In the genomic region with DNA sequence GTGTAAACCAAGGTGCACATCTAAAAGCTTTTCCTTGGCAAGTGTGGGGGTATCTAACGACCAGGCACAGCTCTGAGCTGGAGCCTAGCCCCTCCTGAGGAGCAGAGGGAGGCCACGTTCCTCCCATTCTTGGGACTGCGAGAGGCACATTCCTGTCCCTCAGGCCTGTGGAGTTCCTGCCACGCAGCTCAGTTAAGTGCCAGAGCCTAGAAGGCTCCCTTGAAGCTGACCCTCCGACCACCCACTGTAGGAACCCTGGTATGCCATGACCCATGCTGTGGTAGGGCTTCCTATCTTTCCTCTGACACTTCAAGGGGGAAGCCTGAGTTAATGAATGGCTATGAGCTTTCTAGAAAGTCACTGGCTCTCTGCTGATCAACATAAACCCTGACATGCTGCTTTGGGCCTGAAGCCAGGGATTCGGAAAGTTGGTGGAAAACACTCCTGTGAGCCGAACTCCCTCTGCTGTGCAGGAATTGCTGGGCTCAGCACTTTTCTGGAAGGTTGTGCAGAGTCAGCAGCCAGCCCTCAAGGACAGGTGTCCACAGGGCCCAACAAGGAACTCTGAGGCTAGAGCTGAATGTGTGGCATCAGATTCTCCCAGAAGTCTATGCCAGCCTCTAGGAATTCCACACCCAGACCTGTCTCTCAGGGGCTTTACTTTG, we compare ENCODE assay signal across 9 mouse cellular contexts. TPM values are rescaled to one million over a fixed set of nuclear protein-coding genes. Genes with fewer than 3 reads are reported as not detected.
DNase-seq lines count a peak whose midpoint lies in the region; ATAC-seq and TF ChIP-seq lines count a peak whose summit lies in the region.
"Had no signal": no experiment of that assay in that cellular context is flagged by ENCODE, and none has a peak within 500 bp of the region (broad histone marks: within the 10 kb centered on the region; RNA-seq: fewer than 3 reads in every experiment).

No protein-coding gene starts in this region.

- H3K27ac ChIP-seq in forebrain, embryonic 15.5 days (replicated peaks): peak overlapping the region; percentile 11; the same call in 1 of the 2 replicates
- no peak overlapping the region for H3K27ac ChIP-seq in forebrain, embryonic 16.5 days (ENCODE audit: low read length)
- no peak overlapping the region for H3K27ac ChIP-seq in midbrain, postnatal 0 days (ENCODE audit: low read depth, low read length)
- no peak overlapping the region for H3K27ac ChIP-seq in midbrain, embryonic 13.5 days
- H3K27ac ChIP-seq in kidney, embryonic 15.5 days: peak overlapping the region; percentile 90
- H3K27ac ChIP-seq in stomach, embryonic 14.5 days (ENCODE audit: low read length): peak overlapping the region; percentile 71; the same call in 1 of the 2 replicates

- no peak overlapping the region for H3K9ac ChIP-seq in forebrain, embryonic 15.5 days (replicated peaks)
- no peak overlapping the region for H3K9ac ChIP-seq in forebrain, embryonic 16.5 days (replicated peaks; ENCODE audit: low read depth, low read length)
- H3K9ac ChIP-seq in midbrain, postnatal 0 days (replicated peaks; ENCODE audit: low read length, poor library complexity, severe bottlenecking): no peak overlapping the region
- H3K9ac ChIP-seq in midbrain, embryonic 13.5 days (replicated peaks): no peak overlapping the region
- no peak overlapping the region for H3K9ac ChIP-seq in kidney, embryonic 15.5 days
- H3K9ac ChIP-seq in stomach, embryonic 14.5 days (replicated peaks; ENCODE audit: low read depth, low read length): no peak overlapping the region

- no peak overlapping the region for H3K4me2 ChIP-seq in forebrain, embryonic 15.5 days (replicated peaks)
- H3K4me2 ChIP-seq in forebrain, embryonic 16.5 days (ENCODE audit: low read length): no peak overlapping the region
- no peak overlapping the region for H3K4me2 ChIP-seq in midbrain, postnatal 0 days (ENCODE audit: low read depth, low read length, poor library complexity, severe bottlenecking)
- H3K4me2 ChIP-seq in midbrain, embryonic 13.5 days (replicated peaks): no peak overlapping the region
- H3K4me2 ChIP-seq in kidney, embryonic 15.5 days: no peak overlapping the region
- H3K4me2 ChIP-seq in stomach, embryonic 14.5 days (replicated peaks; ENCODE audit: low read depth, low read length): 0 out of 2 replicates have a peak overlapping the region, but pooled peaks have one; percentile 3

- TF ChIP-seq CTCF in midbrain, postnatal 0 days (IDR thresholded peaks at IDR 0.05): no peak

- WGBS in forebrain, embryonic 15.5 days: 62% methylated on average over 7 of the region's 7 CpGs
- WGBS in forebrain, embryonic 16.5 days: 68% methylated on average over 7 of the region's 7 CpGs
- 71% methylated on average over 7 of the region's 7 CpGs for WGBS in midbrain, postnatal 0 days
- 67% methylated on average over 7 of the region's 7 CpGs for WGBS in midbrain, embryonic 13.5 days
- 26% methylated on average over 7 of the region's 7 CpGs for WGBS in kidney, embryonic 15.5 days
- 27% methylated on average over 7 of the region's 7 CpGs for WGBS in stomach, embryonic 14.5 days

- H3K27me3 ChIP-seq in forebrain, embryonic 15.5 days: no peaks in the 10 kb centered on the region
- no peaks in the 10 kb centered on the region for H3K27me3 ChIP-seq in forebrain, embryonic 16.5 days (replicated peaks; ENCODE audit: control insufficient read depth, insufficient read depth, low read length)
- no peaks in the 10 kb centered on the region for H3K27me3 ChIP-seq in midbrain, postnatal 0 days (ENCODE audit: insufficient read depth, low read length)
- no peaks in the 10 kb centered on the region for H3K27me3 ChIP-seq in midbrain, embryonic 13.5 days
- no peaks in the 10 kb centered on the region for H3K27me3 ChIP-seq in kidney, embryonic 15.5 days
- H3K27me3 ChIP-seq in stomach, embryonic 14.5 days (ENCODE audit: control insufficient read depth, insufficient read depth, low read length): no peaks in the 10 kb centered on the region

- DNase-seq in midbrain, postnatal 0 days (ENCODE audit: low spot score): peak; percentile 49
- no peak for DNase-seq in right cerebral cortex, postnatal 14 days
- DNase-seq: thymus, postnatal 14 days had no signal

- no peak for ATAC-seq in forebrain, embryonic 15.5 days (replicated peaks)
- ATAC-seq in forebrain, embryonic 16.5 days: no peak
- no peak for ATAC-seq in midbrain, postnatal 0 days (ENCODE audit: low FRiP score)
- ATAC-seq in midbrain, embryonic 13.5 days: no peak
- peak; percentile 62 for ATAC-seq in kidney, embryonic 15.5 days (replicated peaks; ENCODE audit: low FRiP score)
- ATAC-seq in stomach, embryonic 14.5 days (ENCODE audit: insufficient number of reproducible peaks, insufficient read depth, low FRiP score, low read depth): peak; percentile 42; the same call in 1 of the 2 replicates
- no peak for ATAC-seq in frontal cortex, adult (ENCODE audit: low TSS enrichment)

- peaks cover 5% of the 10 kb centered on the region for H3K4me1 ChIP-seq in forebrain, embryonic 15.5 days
- H3K4me1 ChIP-seq in forebrain, embryonic 16.5 days (replicated peaks; ENCODE audit: control insufficient read depth, insufficient read depth, low read length): peaks cover 7% of the 10 kb centered on the region
- H3K4me1 ChIP-seq in midbrain, postnatal 0 days (ENCODE audit: insufficient read depth, low read length): no peaks in the 10 kb centered on the region
- no peaks in the 10 kb centered on the region for H3K4me1 ChIP-seq in midbrain, embryonic 13.5 days (replicated peaks)
- H3K4me1 ChIP-seq in kidney, embryonic 15.5 days: peaks cover 44% of the 10 kb centered on the region
- peaks cover 26% of the 10 kb centered on the region for H3K4me1 ChIP-seq in stomach, embryonic 14.5 days (ENCODE audit: control insufficient read depth, insufficient read depth, low read length)

- H3K9me3 ChIP-seq in forebrain, embryonic 15.5 days: no peaks in the 10 kb centered on the region
- H3K9me3 ChIP-seq in forebrain, embryonic 16.5 days (ENCODE audit: control insufficient read depth, low read length): no peaks in the 10 kb centered on the region
- no peaks in the 10 kb centered on the region for H3K9me3 ChIP-seq in midbrain, postnatal 0 days (ENCODE audit: low read length)
- no peaks in the 10 kb centered on the region for H3K9me3 ChIP-seq in midbrain, embryonic 13.5 days
- no peaks in the 10 kb centered on the region for H3K9me3 ChIP-seq in kidney, embryonic 15.5 days (replicated peaks)
- H3K9me3 ChIP-seq in stomach, embryonic 14.5 days (ENCODE audit: control insufficient read depth, low read depth, low read length): no peaks in the 10 kb centered on the region

- H3K36me3 ChIP-seq in forebrain, embryonic 15.5 days: peaks cover 11% of the 10 kb centered on the region; the same call in 1 of the 2 replicates
- peaks cover 3% of the 10 kb centered on the region; the same call in 1 of the 2 replicates for H3K36me3 ChIP-seq in forebrain, embryonic 16.5 days (ENCODE audit: control insufficient read depth, insufficient read depth)
- peaks cover 39% of the 10 kb centered on the region for H3K36me3 ChIP-seq in midbrain, postnatal 0 days (ENCODE audit: insufficient read depth, low read length)
- peaks cover 75% of the 10 kb centered on the region for H3K36me3 ChIP-seq in midbrain, embryonic 13.5 days
- H3K36me3 ChIP-seq in kidney, embryonic 15.5 days: no peaks in the 10 kb centered on the region
- H3K36me3 ChIP-seq in stomach, embryonic 14.5 days (ENCODE audit: control insufficient read depth, insufficient read depth, low read length): no peaks in the 10 kb centered on the region

- H3K4me3 ChIP-seq in forebrain, embryonic 15.5 days: no peak overlapping the region
- H3K4me3 ChIP-seq in forebrain, embryonic 16.5 days (replicated peaks; ENCODE audit: low read length): no peak overlapping the region
- H3K4me3 ChIP-seq in midbrain, postnatal 0 days (ENCODE audit: low read depth, low read length): no peak overlapping the region
- no peak overlapping the region for H3K4me3 ChIP-seq in midbrain, embryonic 13.5 days (replicated peaks)
- no peak overlapping the region for H3K4me3 ChIP-seq in kidney, embryonic 15.5 days (replicated peaks)
- no peak overlapping the region for H3K4me3 ChIP-seq in stomach, embryonic 14.5 days (ENCODE audit: low read depth, low read length)

RNA-seq across cellular contexts. Expression of a gene that starts 34.4 kb away (rescaled TPM):
- polyA plus RNA-seq in forebrain, embryonic 15.5 days (2015; fragmentation: Nextera tagmentation; extraction: Ambion mirVana): 21.6 and 28.1 TPM in 2 replicates
- 26.2 and 34.5 TPM in 2 replicates for polyA plus RNA-seq in forebrain, embryonic 16.5 days (2015; fragmentation: Nextera tagmentation; extraction: Ambion mirVana)
- total RNA-seq in midbrain, postnatal 0 days (2014; rRNA removed): 134 and 176 TPM in 2 replicates
- polyA plus RNA-seq in midbrain, postnatal 0 days (2015; fragmentation: Nextera tagmentation; extraction: Ambion mirVana): 77.1 and 77.7 TPM in 2 replicates
- 22.9 and 24.2 TPM in 2 replicates for polyA plus RNA-seq in midbrain, embryonic 13.5 days (2015; fragmentation: Nextera tagmentation; extraction: Ambion mirVana)
- polyA plus RNA-seq in kidney, embryonic 15.5 days (2015; fragmentation: Nextera tagmentation; extraction: Ambion mirVana): 11.2 and 14.0 TPM in 2 replicates
- polyA plus RNA-seq in stomach, embryonic 14.5 days (2014; fragmentation: Nextera tagmentation; extraction: Ambion mirVana): 22.0 and 24.5 TPM in 2 replicates

RNA-seq across cellular contexts. Expression of a gene that starts 50.0 kb away (rescaled TPM):
- 10.0 and 10.8 TPM in 2 replicates for polyA plus RNA-seq in forebrain, embryonic 15.5 days (2015; fragmentation: Nextera tagmentation; extraction: Ambion mirVana)
- 12.0 and 14.3 TPM in 2 replicates for polyA plus RNA-seq in forebrain, embryonic 16.5 days (2015; fragmentation: Nextera tagmentation; extraction: Ambion mirVana)
- total RNA-seq in midbrain, postnatal 0 days (2014; rRNA removed): 16.7 and 16.8 TPM in 2 replicates
- 9.8 TPM in 2 replicates for polyA plus RNA-seq in midbrain, postnatal 0 days (2015; fragmentation: Nextera tagmentation; extraction: Ambion mirVana)
- polyA plus RNA-seq in midbrain, embryonic 13.5 days (2015; fragmentation: Nextera tagmentation; extraction: Ambion mirVana): 14.8 and 15.5 TPM in 2 replicates
- 35.0 and 40.9 TPM in 2 replicates for polyA plus RNA-seq in kidney, embryonic 15.5 days (2015; fragmentation: Nextera tagmentation; extraction: Ambion mirVana)
- polyA plus RNA-seq in stomach, embryonic 14.5 days (2014; fragmentation: Nextera tagmentation; extraction: Ambion mirVana): 39.7 and 45.2 TPM in 2 replicates

Comparison
In these comparisons a context has a peak if more than half of its experiments do, and no peak if none do; other contexts are left out.
1. H3K27ac ChIP-seq: peak in forebrain, embryonic 15.5 days (single experiment), kidney, embryonic 15.5 days (single experiment) and stomach, embryonic 14.5 days (single experiment); none in forebrain, embryonic 16.5 days (single experiment), midbrain, postnatal 0 days (single experiment) and midbrain, embryonic 13.5 days (single experiment).
2. ATAC-seq: peak in kidney, embryonic 15.5 days (single experiment) and stomach, embryonic 14.5 days (single experiment); none in forebrain, embryonic 15.5 days (single experiment), forebrain, embryonic 16.5 days (single experiment), midbrain, postnatal 0 days (single experiment), midbrain, embryonic 13.5 days (single experiment) and frontal cortex, adult (single experiment).